Mouse (Mus musculus) erythroblast, embryonic 14.5 days (primary cell): Measurements from ENCODE around the gene Limk2.

Experiments
- GATA1 ChIP-seq: IDR thresholded peaks from 2 replicates; pipeline ENCODE4 v1.6.1; 2012; ENCODE audit warnings: low read length, inconsistent platforms, mixed read lengths
- TAL1 ChIP-seq: IDR thresholded peaks from 3 replicates; pipeline ENCODE4 v1.6.1; 2012; ENCODE audit warnings: low read length, inconsistent platforms, mixed read lengths

- TF ChIP-seq TAL1: no peak
- TF ChIP-seq GATA1: no peak
These were observed 60.2 kb downstream of the Limk2 start for GRCm38 (mm10) chr11:3348576-3349342.
